Mouse (Mus musculus) neural tube, embryonic 11.5 days (tissue): ENCODE measurements at regions not wholly inside any gene's neighbourhood (a gene's known extent, or its start where the extent isn't known, plus 50 kb on each side); places are given as distances from the start of the nearest gene placed in this dataset.
"Not testable (repeated sequence)": the region's sequence is repeated elsewhere in the genome, so short reads cannot be mapped to it uniquely, and the experiment has no call there.

Experiments
- ATAC-seq: fragments of 200-750 bp; cut with Nextera tagmentation; 2 replicates; pipeline ENCODE4 v1.8.0; 2017; ENCODE audit warnings: moderate number of reproducible peaks, mild to moderate bottlenecking, moderate TSS enrichment, moderate library complexity; ENCODE audit not compliant: insufficient read depth, low FRiP score, low TSS enrichment
- DNase-seq: peaks from one replicate; pipeline ENCODE4 v3.0.0-alpha.2; 2015; ENCODE audit warnings: low spot score
- H3K27ac ChIP-seq: fragments of 300-500 bp; sonication (generic); 2 replicates; pipeline ENCODE4 v1.5.1; 2014; ENCODE audit warnings: low read depth, mild to moderate bottlenecking, low read length
- H3K27me3 ChIP-seq: fragments of 300-500 bp; sonication (generic); 2 replicates; pipeline ENCODE4 v1.6.1; 2014; ENCODE audit warnings: mild to moderate bottlenecking, low read length, mixed read lengths; ENCODE audit not compliant: control insufficient read depth, insufficient read depth
- H3K36me3 ChIP-seq: fragments of 300-500 bp; sonication (generic); 2 replicates; pipeline ENCODE4 v1.6.1; 2014; ENCODE audit warnings: mild to moderate bottlenecking, low read length, moderate library complexity, mixed read lengths; ENCODE audit not compliant: control insufficient read depth, insufficient read depth
- H3K4me1 ChIP-seq: fragments of 300-500 bp; sonication (generic); 2 replicates; pipeline ENCODE4 v1.6.1; 2014; ENCODE audit warnings: low read length, mixed read lengths; ENCODE audit not compliant: control insufficient read depth, insufficient read depth
- H3K4me2 ChIP-seq: fragments of 300-500 bp; sonication (generic); 2 replicates; pipeline ENCODE4 v1.6.1; 2014; ENCODE audit warnings: low read depth, mild to moderate bottlenecking, moderate library complexity
- H3K4me3 ChIP-seq: fragments of 300-500 bp; sonication (generic); 2 replicates; pipeline ENCODE4 v1.5.1; 2014; ENCODE audit warnings: low read depth, low read length
- H3K9ac ChIP-seq: fragments of 300-500 bp; sonication (generic); 2 replicates; pipeline ENCODE4 v1.6.1; 2014; ENCODE audit warnings: mild to moderate bottlenecking, low read length
- H3K9me3 ChIP-seq: fragments of 300-500 bp; sonication (generic); 2 replicates; pipeline ENCODE4 v1.6.1; 2016; ENCODE audit warnings: low read length; ENCODE audit not compliant: control insufficient read depth
- whole genome bisulfite sequencing: fragments of 180-500 bp; shearing (Covaris S2); extraction: QIAGEN DNeasy Blood & Tissue Kit; methylation state at CpG from one replicate; pipeline ENCODE4 v1.1.7; 2014; 5-methylcytosine and 5-hydroxymethylcytosine counted together

DNA sequence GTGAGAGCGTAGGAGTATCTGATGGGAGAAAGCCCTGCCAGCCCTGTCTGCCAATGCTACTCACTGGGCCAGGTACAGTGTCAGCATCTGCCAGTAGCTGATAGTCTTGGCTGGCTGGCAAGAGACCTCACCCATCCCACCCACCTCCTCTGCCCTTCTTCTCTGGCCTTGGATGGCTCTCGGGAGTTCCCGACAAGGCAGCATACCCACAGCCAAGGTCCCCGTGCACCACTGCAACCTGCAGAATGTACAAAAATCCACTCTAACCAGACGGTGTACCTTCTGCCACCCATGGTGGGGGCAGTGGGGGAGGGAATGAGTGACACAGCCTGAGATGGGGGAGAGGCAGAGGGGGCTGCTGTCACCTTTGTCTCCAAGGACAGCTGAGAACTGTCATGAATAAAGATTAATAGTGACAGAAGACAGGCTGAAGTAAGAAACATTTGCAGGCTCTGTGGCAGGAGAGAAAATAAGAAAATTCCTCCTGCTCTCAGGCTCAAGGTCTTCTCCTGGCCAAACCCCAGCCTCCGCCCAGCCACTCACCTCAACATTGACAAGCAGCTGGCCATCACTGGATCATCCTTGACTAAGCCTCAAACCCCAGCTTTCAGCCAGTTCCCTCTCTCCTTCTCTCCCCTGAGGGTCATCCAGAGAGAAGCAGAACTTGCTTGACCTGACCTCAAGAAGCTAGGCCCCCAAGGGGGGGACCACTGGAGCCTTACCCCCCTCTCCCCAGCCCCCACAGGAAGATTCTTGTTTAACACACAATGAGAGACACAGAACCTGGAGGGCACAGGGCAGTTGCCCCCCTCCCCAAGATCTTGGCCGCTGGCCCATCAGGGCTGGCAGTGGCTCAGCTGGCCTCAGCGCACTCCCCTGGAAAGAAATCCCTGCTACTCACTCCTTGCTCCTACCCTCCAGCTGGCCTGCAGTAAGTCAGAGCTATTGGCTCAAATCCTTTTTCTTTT, 73.7 kb downstream of the Cpn2 start:
- WGBS: 65% methylated on average over 8 of the region's 8 CpGs
- ATAC-seq: no peak
- Histone ChIP-seq H3K4me1 (no peaks in the 10 kb centered on the region), H3K36me3 (no peaks in the 10 kb centered on the region), H3K9me3 (no peaks in the 10 kb centered on the region), H3K9ac (no peak overlapping the region), H3K4me2 (no peak overlapping the region), H3K4me3 (no peak overlapping the region), H3K27ac (no peak overlapping the region), H3K27me3 (peaks cover 10% of the 10 kb centered on the region; the same call in 1 of the 2 replicates)
- no peak for DNase-seq

GRCm38 (mm10) chr16:30194836-30195235, 72.5 kb downstream of the Cpn2 start:
- no peak overlapping the region for H3K9ac ChIP-seq
- H3K27ac ChIP-seq: no peak overlapping the region
- H3K36me3 ChIP-seq: no peaks in the 10 kb centered on the region
- H3K27me3 ChIP-seq: 0 out of 2 replicates have a peak, but pooled peaks cover 5% of the 10 kb centered on the region
- no peak overlapping the region for H3K4me3 ChIP-seq
- DNase-seq (no peak), ATAC-seq (no peak)
- 82% methylated on average over 7 of the region's 7 CpGs for WGBS
- H3K4me1 ChIP-seq: no peaks in the 10 kb centered on the region
- H3K4me2 ChIP-seq: no peak overlapping the region
- no peaks in the 10 kb centered on the region for H3K9me3 ChIP-seq

GRCm38 (mm10) chr16:30195859-30196258, 71.4 kb downstream of the Cpn2 start:
- 90% methylated on average over 2 of the region's 2 CpGs for WGBS
- H3K36me3 ChIP-seq, ATAC-seq: not testable (repeated sequence)

DNA sequence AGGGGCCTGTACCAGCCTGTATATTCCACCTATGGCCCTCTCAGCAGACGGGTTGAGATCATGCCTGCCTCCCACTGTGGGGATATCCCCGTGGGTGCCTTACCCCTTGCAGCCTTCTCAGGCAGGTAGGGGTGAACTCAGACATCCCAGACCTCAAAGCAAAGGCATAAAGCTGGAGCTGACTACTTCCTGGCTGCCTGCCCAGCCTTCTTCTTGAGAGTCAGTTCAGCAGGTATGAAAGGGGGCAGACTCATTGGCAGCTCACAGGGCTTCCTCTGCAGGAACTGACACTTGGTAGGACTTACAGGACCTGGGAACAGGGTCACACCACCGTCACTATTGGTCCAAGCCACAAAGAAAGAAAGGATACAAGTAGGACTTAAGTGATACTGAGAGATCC, 69.9 kb downstream of the Cpn2 start:
- H3K27me3 ChIP-seq: 0 out of 2 replicates have a peak, but pooled peaks cover 5% of the 10 kb centered on the region
- no peaks in the 10 kb centered on the region for H3K9me3 ChIP-seq
- H3K9ac ChIP-seq: no peak overlapping the region
- no peaks in the 10 kb centered on the region for H3K36me3 ChIP-seq
- WGBS: 78% methylated on average over 3 of the region's 3 CpGs
- H3K4me1 ChIP-seq: no peaks in the 10 kb centered on the region
- H3K4me2 ChIP-seq: no peak overlapping the region
- no peak for DNase-seq
- no peak overlapping the region for H3K27ac ChIP-seq
- no peak for ATAC-seq
- H3K4me3 ChIP-seq: no peak overlapping the region

More at GRCm38 (mm10) chr16:30195859-30196258, 71.4 kb downstream of the Cpn2 start:
- H3K27ac ChIP-seq, H3K4me3 ChIP-seq, H3K9ac ChIP-seq, H3K9me3 ChIP-seq, H3K4me2 ChIP-seq, H3K4me1 ChIP-seq, DNase-seq, H3K27me3 ChIP-seq: not testable (repeated sequence)

DNA sequence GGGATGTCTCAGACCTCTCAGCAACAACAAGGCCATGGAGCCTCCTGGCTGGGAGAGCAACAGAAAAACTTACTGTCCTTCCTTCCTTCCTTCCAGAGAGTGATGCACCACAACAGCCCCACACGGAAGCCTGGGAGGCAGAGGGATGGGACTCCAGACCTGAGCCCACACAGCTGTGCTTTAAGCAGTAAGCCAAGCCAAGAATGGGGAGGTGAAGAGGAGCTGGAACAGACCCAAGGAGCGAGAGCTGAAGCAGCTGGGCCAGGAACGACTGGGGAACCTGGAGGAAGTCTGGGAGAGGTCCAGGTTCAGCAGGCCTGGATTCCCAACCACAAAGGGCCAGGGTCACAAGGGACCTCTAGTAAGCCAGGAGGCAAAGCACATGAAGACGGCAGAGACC, 67.5 kb downstream of the Cpn2 start:
- WGBS: 72% methylated on average over 4 of the region's 4 CpGs

DNA sequence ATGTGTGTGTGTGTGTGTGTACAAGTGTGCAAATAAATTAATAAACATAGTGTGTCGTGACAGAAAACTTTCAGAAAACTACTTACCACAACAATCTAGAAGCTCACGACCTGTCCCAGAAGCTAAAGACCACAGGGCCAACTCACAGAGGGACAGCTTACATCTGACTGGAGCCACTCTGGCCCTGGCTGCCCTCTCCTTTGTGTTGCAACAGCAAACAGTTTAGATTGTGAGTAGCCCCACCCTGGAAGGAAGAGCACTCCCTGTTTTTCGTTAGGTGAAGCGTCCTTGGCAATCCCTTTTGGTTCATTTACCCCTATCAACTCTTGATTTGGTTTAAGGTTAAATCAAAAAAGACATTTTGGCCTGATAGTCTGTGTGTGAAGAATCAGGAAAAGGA, 63.2 kb downstream of the Cpn2 start:
- no peak for ATAC-seq
- WGBS: 53% methylated on average over 4 of the region's 4 CpGs
- H3K27me3 ChIP-seq: no peaks in the 10 kb centered on the region
- H3K9ac ChIP-seq: no peak overlapping the region
- no peak overlapping the region for H3K4me2 ChIP-seq
- H3K27ac ChIP-seq: no peak overlapping the region
- H3K4me3 ChIP-seq: no peak overlapping the region
- no peaks in the 10 kb centered on the region for H3K9me3 ChIP-seq
- H3K36me3 ChIP-seq: no peaks in the 10 kb centered on the region
- peaks cover 15% of the 10 kb centered on the region for H3K4me1 ChIP-seq
- no peak for DNase-seq

More for the DNA sequence above, 67.5 kb downstream of the Cpn2 start:
- no peaks in the 10 kb centered on the region for H3K27me3 ChIP-seq
- ATAC-seq: no peak
- H3K4me1 ChIP-seq: peaks cover 2% of the 10 kb centered on the region
- no peak overlapping the region for H3K4me3 ChIP-seq
- no peaks in the 10 kb centered on the region for H3K9me3 ChIP-seq
- no peak overlapping the region for H3K27ac ChIP-seq
- no peaks in the 10 kb centered on the region for H3K36me3 ChIP-seq
- no peak for DNase-seq
- H3K4me2 ChIP-seq: no peak overlapping the region
- no peak overlapping the region for H3K9ac ChIP-seq

- Histone ChIP-seq H3K9ac (peak overlapping the region; percentile 26), H3K27ac (peak overlapping the region; percentile 54; the same call in 1 of the 2 replicates), H3K4me2 (peak overlapping the region; percentile 35), H3K36me3 (no peaks in the 10 kb centered on the region), H3K27me3 (no peaks in the 10 kb centered on the region), H3K4me1 (peaks cover 15% of the 10 kb centered on the region), H3K9me3 (no peaks in the 10 kb centered on the region), H3K4me3 (no peak overlapping the region)
- DNase-seq: no peak
- no peak for ATAC-seq
- WGBS: 5% methylated on average over 8 of the region's 8 CpGs
Observed at GRCm38 (mm10) chr16:30205314-30205815, 61.9 kb downstream of the Cpn2 start.

GRCm38 (mm10) chr16:30205816-30206356, 61.4 kb downstream of the Cpn2 start:
- no peaks in the 10 kb centered on the region for H3K36me3 ChIP-seq
- no peaks in the 10 kb centered on the region for H3K9me3 ChIP-seq
- H3K4me3 ChIP-seq: no peak overlapping the region
- WGBS: 5% methylated on average over 15 of the region's 15 CpGs
- no peaks in the 10 kb centered on the region for H3K27me3 ChIP-seq
- peak overlapping the region; percentile 26 for H3K9ac ChIP-seq
- DNase-seq (peak; percentile 53), ATAC-seq (0 out of 2 replicates have a peak, but pooled peaks have one; percentile 65)
- peaks cover 15% of the 10 kb centered on the region for H3K4me1 ChIP-seq
- H3K27ac ChIP-seq: peak overlapping the region; percentile 54; the same call in 1 of the 2 replicates
- peak overlapping the region; percentile 35 for H3K4me2 ChIP-seq
